Mouse (Mus musculus) limb, embryonic 13.5 days (tissue): ENCODE measurements around the gene Mybph. TPM values are rescaled to one million over a fixed set of nuclear protein-coding genes. Genes with fewer than 3 reads are reported as not detected.
A peak's percentile ranks its signal among the peaks of the same experiment; 100 is the strongest.

Experiments
- ATAC-seq: fragments of 200-750 bp; cut with Nextera tagmentation; 2 replicates; pipeline ENCODE4 v1.8.0; 2017; ENCODE audit warnings: low read depth, moderate number of reproducible peaks, moderate TSS enrichment; ENCODE audit not compliant: low FRiP score
- H3K27ac ChIP-seq: fragments of 300-500 bp; sonication (generic); 2 replicates; pipeline ENCODE4 v1.5.1; 2015; ENCODE audit warnings: inconsistent platforms, mild to moderate bottlenecking, moderate library complexity
- H3K27me3 ChIP-seq: fragments of 300-500 bp; sonication (generic); 2 replicates; pipeline ENCODE4 v1.6.1; 2015; ENCODE audit warnings: mild to moderate bottlenecking, inconsistent platforms
- H3K36me3 ChIP-seq: fragments of 300-500 bp; sonication (generic); 2 replicates; pipeline ENCODE4 v1.6.1; 2015; ENCODE audit warnings: inconsistent platforms, mild to moderate bottlenecking, moderate library complexity
- H3K4me1 ChIP-seq: fragments of 300-500 bp; sonication (generic); 2 replicates; pipeline ENCODE4 v1.6.1; 2015; ENCODE audit warnings: inconsistent platforms
- H3K4me2 ChIP-seq: fragments of 300-500 bp; sonication (generic); replicated peaks from 2 replicates; pipeline ENCODE4 v1.6.1; 2015; ENCODE audit warnings: inconsistent platforms, mild to moderate bottlenecking, moderate library complexity
- H3K4me3 ChIP-seq: fragments of 300-500 bp; sonication (generic); 2 replicates; pipeline ENCODE4 v1.5.1; 2015; ENCODE audit warnings: moderate library complexity, mild to moderate bottlenecking, inconsistent platforms
- H3K9ac ChIP-seq: fragments of 300-500 bp; sonication (generic); 2 replicates; pipeline ENCODE4 v1.6.1; 2015; ENCODE audit warnings: mild to moderate bottlenecking, inconsistent platforms
- H3K9me3 ChIP-seq: fragments of 300-500 bp; sonication (generic); 2 replicates; pipeline ENCODE4 v1.6.1; 2016; ENCODE audit warnings: inconsistent platforms
- WGBS: fragments of 180-500 bp; shearing (Covaris S2); methylation state at CpG from one replicate; pipeline ENCODE4 v1.1.7; 2015; 5-methylcytosine and 5-hydroxymethylcytosine counted together
- polyA plus RNA-seq: library from polyadenylated mRNA; unstranded; fragments of >200 nt; fragmentation: Nextera tagmentation; extraction: Ambion mirVana; gene quantifications from 2 replicates; pipeline ENCODE4 v1.2.1, GENCODE M21; 2015

The Mybph gene
- polyA plus RNA-seq: 89.8 and 93.2 TPM in 2 replicates

GRCm38 (mm10) chr1:134193126-134193525 lies at the start of gene Mybph:
TSS of gene Mybph (plus strand) at chr1:134193448.
- 67% methylated on average over 1 of the region's 1 CpGs for WGBS

GRCm38 (mm10) chr1:134146066-134146465 lies 47.2 kb upstream of the Mybph start:
- Histone ChIP-seq H3K9ac (no peak overlapping the region), H3K9me3 (no peaks in the 10 kb centered on the region), H3K36me3 (no peaks in the 10 kb centered on the region), H3K4me2 (no peak overlapping the region), H3K4me1 (0 out of 2 replicates have a peak, but pooled peaks cover 4% of the 10 kb centered on the region), H3K27me3 (0 out of 2 replicates have a peak, but pooled peaks cover 3% of the 10 kb centered on the region), H3K27ac (no peak overlapping the region; the same call in 1 of the 2 replicates), H3K4me3 (no peak overlapping the region)
- 70% methylated on average over 8 of the region's 8 CpGs for WGBS
- no peak for ATAC-seq

More at GRCm38 (mm10) chr1:134193126-134193525, at the start of gene Mybph:
- Histone ChIP-seq H3K27ac (no peak within 1 kb of the TSS), H3K9ac (peak within 1 kb of the TSS; percentile 55), H3K4me2 (0 out of 2 replicates have a peak within 1 kb of the TSS, but pooled peaks have one; percentile 9), H3K4me1 (peaks cover 43% of the 10 kb centered on the region), H3K27me3 (peaks cover 14% of the 10 kb centered on the region), H3K4me3 (peak within 1 kb of the TSS; percentile 5), H3K36me3 (no peaks in the 10 kb centered on the region), H3K9me3 (no peaks in the 10 kb centered on the region)
- ATAC-seq: no peak

GRCm38 (mm10) chr1:134150076-134150475 lies 43.2 kb upstream of the Mybph start:
- Histone ChIP-seq H3K36me3 (no peaks in the 10 kb centered on the region), H3K9me3 (peaks cover 4% of the 10 kb centered on the region; the same call in 1 of the 2 replicates), H3K27me3 (0 out of 2 replicates have a peak, but pooled peaks cover 3% of the 10 kb centered on the region), H3K27ac (no peak overlapping the region), H3K4me3 (no peak overlapping the region), H3K4me1 (0 out of 2 replicates have a peak, but pooled peaks cover 4% of the 10 kb centered on the region), H3K9ac (no peak overlapping the region), H3K4me2 (no peak overlapping the region)
- no peak for ATAC-seq
- 48% methylated on average over 8 of the region's 8 CpGs for WGBS

DNA sequence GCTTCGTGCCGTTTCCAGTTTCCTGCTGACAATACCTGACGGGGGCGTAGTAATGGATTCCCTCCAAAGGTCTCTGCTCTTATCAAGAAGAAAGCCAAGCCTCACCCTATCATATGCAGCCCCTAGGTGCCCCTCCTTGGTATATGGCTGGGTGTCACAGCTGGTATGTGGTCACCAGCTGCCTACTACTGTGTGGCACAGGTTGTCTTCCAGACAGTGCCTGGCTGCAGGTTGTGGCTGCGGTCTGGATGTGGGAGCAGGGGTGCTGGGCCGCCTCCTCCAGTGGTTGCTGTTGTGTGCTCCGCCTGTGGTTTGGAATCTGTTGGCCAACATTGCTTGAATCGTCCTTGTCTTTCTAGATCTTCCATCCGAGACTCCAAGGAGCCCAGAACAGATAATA lies 42.5 kb upstream of the Mybph start:
- Histone ChIP-seq H3K4me3 (no peak overlapping the region), H3K4me1 (0 out of 2 replicates have a peak, but pooled peaks cover 3% of the 10 kb centered on the region), H3K9ac (no peak overlapping the region), H3K27ac (no peak overlapping the region), H3K4me2 (no peak overlapping the region), H3K9me3 (peaks cover 6% of the 10 kb centered on the region; the same call in 1 of the 2 replicates), H3K27me3 (0 out of 2 replicates have a peak, but pooled peaks cover 3% of the 10 kb centered on the region), H3K36me3 (no peaks in the 10 kb centered on the region)
- ATAC-seq: no peak
- 92% methylated on average over 9 of the region's 9 CpGs for WGBS

DNA sequence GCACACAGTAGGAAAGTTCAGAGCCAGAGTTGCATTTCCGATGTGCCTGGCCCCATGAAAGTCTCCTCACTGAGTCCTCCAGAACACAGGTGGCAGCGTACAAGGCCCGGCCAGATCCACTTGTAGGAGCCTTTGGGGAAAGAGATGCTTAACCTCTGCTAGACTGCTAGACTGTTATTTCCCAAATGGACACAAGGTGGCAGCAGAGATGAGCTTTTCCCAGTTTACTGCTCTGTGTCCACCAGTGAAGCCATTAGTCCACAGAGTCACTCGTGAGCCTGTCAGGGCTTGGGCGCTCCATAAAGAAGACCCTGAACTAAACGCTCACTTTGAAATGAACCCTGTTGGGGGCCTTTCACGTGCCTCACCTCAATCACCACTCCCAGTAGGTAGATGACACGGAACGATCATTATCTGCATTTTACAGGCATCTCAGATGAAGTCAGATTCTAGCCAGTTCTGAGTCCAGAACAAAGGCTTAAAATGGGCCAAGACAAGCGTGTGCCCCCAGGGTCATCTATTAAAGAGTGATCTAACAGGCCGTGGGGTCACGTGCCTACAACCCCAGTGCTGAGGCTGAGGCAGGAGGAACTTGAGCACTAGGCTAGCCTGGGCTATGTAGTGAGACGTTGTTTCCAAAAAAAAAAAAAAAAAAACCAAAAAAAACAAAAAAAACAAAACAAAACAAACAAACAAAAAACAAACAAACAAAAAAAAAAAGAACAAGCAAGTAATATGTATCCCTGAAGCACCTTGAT lies 41.4 kb upstream of the Mybph start:
- Histone ChIP-seq H3K9ac (no peak overlapping the region), H3K36me3 (no peaks in the 10 kb centered on the region), H3K27me3 (0 out of 2 replicates have a peak, but pooled peaks cover 3% of the 10 kb centered on the region), H3K9me3 (peaks cover 6% of the 10 kb centered on the region; the same call in 1 of the 2 replicates), H3K4me1 (no peaks in the 10 kb centered on the region), H3K4me2 (no peak overlapping the region), H3K27ac (no peak overlapping the region), H3K4me3 (no peak overlapping the region)
- peak; percentile 83; the same call in 1 of the 2 replicates for ATAC-seq
- WGBS: 33% methylated on average over 13 of the region's 13 CpGs

- H3K4me1 ChIP-seq: no peaks in the 10 kb centered on the region
- no peak overlapping the region for H3K27ac ChIP-seq
- peaks cover 6% of the 10 kb centered on the region; the same call in 1 of the 2 replicates for H3K9me3 ChIP-seq
- no peak overlapping the region for H3K4me2 ChIP-seq
- WGBS: 77% methylated on average over 21 of the region's 21 CpGs
- H3K4me3 ChIP-seq: no peak overlapping the region
- ATAC-seq: no peak
- 0 out of 2 replicates have a peak, but pooled peaks cover 3% of the 10 kb centered on the region for H3K27me3 ChIP-seq
- H3K9ac ChIP-seq: no peak overlapping the region
- H3K36me3 ChIP-seq: no peaks in the 10 kb centered on the region
Measured at GRCm38 (mm10) chr1:134152626-134153590, 40.3 kb upstream of the Mybph start.

GRCm38 (mm10) chr1:134154121-134154520 lies 39.1 kb upstream of the Mybph start:
- ATAC-seq: no peak
- Histone ChIP-seq H3K9me3 (peaks cover 6% of the 10 kb centered on the region; the same call in 1 of the 2 replicates), H3K9ac (no peak overlapping the region), H3K4me3 (no peak overlapping the region), H3K27ac (no peak overlapping the region), H3K4me1 (no peaks in the 10 kb centered on the region), H3K4me2 (no peak overlapping the region), H3K27me3 (0 out of 2 replicates have a peak, but pooled peaks cover 3% of the 10 kb centered on the region), H3K36me3 (no peaks in the 10 kb centered on the region)
- WGBS: 88% methylated on average over 3 of the region's 3 CpGs

- Histone ChIP-seq H3K9me3 (peaks cover 6% of the 10 kb centered on the region; the same call in 1 of the 2 replicates), H3K36me3 (no peaks in the 10 kb centered on the region), H3K27me3 (0 out of 2 replicates have a peak, but pooled peaks cover 3% of the 10 kb centered on the region), H3K27ac (no peak overlapping the region), H3K9ac (no peak overlapping the region), H3K4me2 (no peak overlapping the region), H3K4me3 (no peak overlapping the region), H3K4me1 (no peaks in the 10 kb centered on the region)
- no peak for ATAC-seq
- 71% methylated on average over 3 of the region's 3 CpGs for WGBS
Measured at GRCm38 (mm10) chr1:134154655-134155054, 38.6 kb upstream of the Mybph start.

GRCm38 (mm10) chr1:134160404-134160803 lies 32.8 kb upstream of the Mybph start:
- H3K9ac ChIP-seq: no peak overlapping the region
- H3K27ac ChIP-seq: no peak overlapping the region
- peak; percentile 73 for ATAC-seq
- no peak overlapping the region for H3K4me3 ChIP-seq
- WGBS: 89% methylated on average over 3 of the region's 3 CpGs
- H3K27me3 ChIP-seq: no peaks in the 10 kb centered on the region
- no peaks in the 10 kb centered on the region for H3K36me3 ChIP-seq
- no peaks in the 10 kb centered on the region; the same call in 1 of the 2 replicates for H3K4me1 ChIP-seq
- H3K4me2 ChIP-seq: no peak overlapping the region
- no peaks in the 10 kb centered on the region for H3K9me3 ChIP-seq

- Histone ChIP-seq H3K27me3 (no peaks in the 10 kb centered on the region), H3K4me1 (no peaks in the 10 kb centered on the region; the same call in 1 of the 2 replicates), H3K4me2 (no peak overlapping the region), H3K27ac (no peak overlapping the region), H3K9me3 (no peaks in the 10 kb centered on the region; the same call in 1 of the 2 replicates), H3K36me3 (no peaks in the 10 kb centered on the region), H3K9ac (no peak overlapping the region), H3K4me3 (no peak overlapping the region)
- ATAC-seq: no peak
- 79% methylated on average over 6 of the region's 6 CpGs for WGBS
Measured at GRCm38 (mm10) chr1:134161399-134161798, 31.8 kb upstream of the Mybph start.

GRCm38 (mm10) chr1:134162510-134163225 lies 30.6 kb upstream of the Mybph start:
- Histone ChIP-seq H3K27ac (no peak overlapping the region), H3K9ac (no peak overlapping the region), H3K4me2 (no peak overlapping the region), H3K4me1 (no peaks in the 10 kb centered on the region; the same call in 1 of the 2 replicates), H3K27me3 (no peaks in the 10 kb centered on the region), H3K36me3 (no peaks in the 10 kb centered on the region), H3K4me3 (no peak overlapping the region), H3K9me3 (no peaks in the 10 kb centered on the region; the same call in 1 of the 2 replicates)
- 81% methylated on average over 6 of the region's 6 CpGs for WGBS
- no peak for ATAC-seq
